Mouse (Mus musculus) induced T-regulatory cell, adult 2 months (primary cell): ENCODE measurements around the gene Hells.
A peak's percentile ranks its signal among the peaks of the same experiment; 100 is the strongest.

Experiments
- DNase-seq: peaks from one replicate; pipeline ENCODE4 v3.0.0-alpha.2; 2012; ENCODE audit warnings: low read depth

Gene Hells

GRCm38 (mm10) chr19:38930788-38931565 is at the start of gene Hells:
Gene Hells, plus strand, starts transcription at chr19:38930915.
- peak; percentile 96 for DNase-seq

DNA sequence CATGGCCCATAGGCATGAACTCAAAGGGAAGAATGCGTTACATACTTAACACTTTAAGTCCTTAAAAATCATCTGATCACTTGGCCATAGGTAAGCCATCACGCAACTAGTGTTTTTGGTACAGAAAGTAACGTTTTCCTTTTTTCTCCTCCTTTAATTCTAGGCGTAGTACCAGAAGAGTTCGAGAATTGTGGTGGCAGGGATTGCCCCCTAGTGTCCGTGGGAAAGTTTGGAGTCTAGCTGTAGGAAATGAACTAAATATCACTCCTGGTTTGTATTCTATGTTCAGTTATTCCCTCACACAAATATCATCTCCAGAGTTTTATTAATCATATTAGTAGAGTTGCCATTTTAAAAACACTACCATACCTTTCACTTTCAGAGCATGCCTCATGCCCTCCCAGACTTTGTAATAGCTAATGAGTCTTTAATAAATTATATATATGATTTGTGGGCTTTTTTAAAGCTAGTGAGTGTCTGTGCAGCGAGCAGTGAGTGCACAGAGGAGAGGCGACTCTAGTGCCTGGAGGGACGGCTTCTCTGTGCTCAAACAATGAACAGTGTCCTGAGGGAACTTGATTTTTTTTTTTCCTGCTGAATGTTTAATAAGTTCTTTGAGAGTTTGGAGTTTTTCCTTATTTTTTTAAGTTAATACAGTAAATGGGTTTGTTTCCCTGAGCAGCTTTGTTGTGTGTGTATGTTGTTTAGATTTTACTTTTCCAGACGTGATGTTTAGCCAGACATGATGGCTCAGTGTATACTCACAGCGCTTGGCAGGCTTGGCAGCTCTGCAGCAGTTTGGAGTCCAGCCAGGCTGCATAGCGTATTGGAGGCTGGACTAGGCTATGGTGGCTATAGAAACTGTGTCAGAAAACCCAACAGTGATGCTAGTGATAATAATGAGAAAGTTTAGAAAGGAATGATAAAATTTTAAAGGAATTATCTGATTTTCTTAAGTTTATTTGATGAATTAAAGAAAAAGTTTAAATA is 29.3 kb upstream of the Hells start:
- DNase-seq = no peak

DNA sequence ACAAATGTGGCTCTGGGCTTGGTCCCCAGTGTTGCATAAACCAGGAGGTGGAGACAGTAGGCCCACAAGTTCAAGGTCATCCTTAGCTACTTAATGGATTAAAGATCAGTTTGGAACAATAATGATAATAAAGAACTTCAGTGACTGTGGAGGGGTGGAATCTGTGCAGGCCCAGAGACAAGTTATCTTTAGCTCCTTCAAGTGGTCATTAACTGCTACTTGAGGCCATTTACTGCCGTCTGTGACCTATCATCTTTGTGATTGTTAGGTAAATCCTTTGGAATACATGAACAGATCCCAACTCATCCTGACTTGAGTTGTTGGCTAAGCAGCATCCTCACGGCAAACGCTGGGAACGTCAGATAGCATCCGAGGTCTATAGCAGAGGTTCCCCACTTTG is 28.2 kb upstream of the Hells start:
- no peak for DNase-seq

DNA sequence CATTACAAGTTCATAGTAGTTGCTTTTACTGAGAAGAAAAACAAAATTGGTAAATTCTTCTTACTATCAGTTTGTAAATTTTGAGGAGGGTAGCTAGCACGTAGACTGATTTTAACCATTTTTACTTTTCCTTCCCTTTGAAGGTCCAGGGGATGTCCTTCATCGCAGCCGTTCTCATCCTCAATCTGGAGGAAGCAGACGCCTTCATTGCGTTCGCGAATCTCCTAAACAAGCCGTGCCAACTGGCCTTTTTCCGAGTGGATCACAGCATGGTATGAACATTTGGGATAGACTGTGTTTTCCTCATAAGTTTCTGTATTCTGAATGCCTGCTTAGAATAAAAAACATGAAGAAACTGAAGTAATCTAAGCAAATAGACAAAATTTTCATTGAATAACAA is 16.9 kb upstream of the Hells start:
- no peak for DNase-seq

GRCm38 (mm10) chr19:38914926-38915325 is 15.8 kb upstream of the Hells start:
- DNase-seq = no peak

GRCm38 (mm10) chr19:38915677-38916076 is 15.0 kb upstream of the Hells start:
- peak; percentile 54 for DNase-seq

GRCm38 (mm10) chr19:38928481-38929158 is 2.1 kb upstream of the Hells start:
- DNase-seq = no peak

DNA sequence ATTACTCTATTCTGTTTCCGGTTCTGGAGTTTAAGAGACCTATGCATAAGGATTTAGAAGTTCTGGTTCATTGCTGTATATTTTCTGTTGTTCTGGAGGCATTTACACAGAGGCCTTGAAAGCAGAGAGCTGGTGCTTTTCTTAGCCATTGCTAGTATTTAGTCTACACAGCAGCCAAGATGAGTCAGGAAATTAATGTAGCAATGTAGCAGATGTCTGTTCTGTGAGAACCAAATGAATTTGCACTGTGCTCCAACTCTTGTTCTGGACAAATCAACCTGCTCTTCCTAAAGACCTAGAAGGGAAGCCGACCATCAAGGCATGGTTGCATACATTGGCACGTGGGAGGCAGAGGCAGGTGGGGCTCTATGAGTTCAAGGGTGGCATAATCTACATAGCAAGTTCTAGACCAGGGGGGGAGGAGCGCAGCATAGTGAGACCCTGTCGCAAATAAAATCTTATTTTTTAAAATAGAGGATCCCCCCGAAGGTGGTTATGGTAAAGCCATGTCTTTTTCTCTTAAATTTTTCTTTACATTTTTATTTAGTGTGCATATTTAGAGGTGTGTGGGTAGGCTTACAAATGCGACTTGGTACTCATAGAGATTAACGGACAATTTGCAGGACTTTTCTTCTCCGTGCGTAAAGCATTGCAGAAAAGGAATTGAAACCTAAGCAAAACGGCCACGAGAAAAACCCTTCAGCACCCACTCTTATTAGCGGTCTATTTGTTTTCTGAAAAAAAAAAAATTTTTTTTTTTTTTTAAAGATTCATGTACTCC is 1.1 kb upstream of the Hells start:
- peak; percentile 13 for DNase-seq

DNA sequence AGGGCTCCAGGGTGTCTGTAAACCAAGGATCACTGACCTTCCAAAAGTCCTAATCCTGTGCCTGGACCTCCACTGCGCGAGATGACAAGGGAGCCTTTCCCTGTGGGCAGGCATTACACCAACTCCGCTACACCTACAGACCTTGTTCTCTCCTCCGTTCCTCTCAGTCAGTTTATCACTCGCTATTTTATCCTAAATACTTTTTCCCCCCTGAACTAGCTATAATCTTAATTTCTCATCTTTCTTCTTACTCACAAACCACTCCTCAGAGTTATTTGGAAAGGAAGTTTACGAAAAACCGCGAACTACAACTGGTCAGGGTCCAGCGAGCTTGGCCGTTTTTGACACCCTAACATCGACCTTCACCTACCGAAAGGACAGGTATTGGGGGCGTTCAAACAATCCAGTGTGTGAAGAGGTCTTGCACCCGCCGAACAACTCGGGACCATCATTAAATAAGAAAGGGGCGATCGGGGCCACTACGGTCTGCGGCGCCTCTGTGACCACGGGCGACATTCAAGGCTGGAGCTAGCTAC is 395 bp upstream of the Hells start:
- no peak for DNase-seq

GRCm38 (mm10) chr19:38931566-38931890 is 813 bp downstream of the Hells start:
- DNase-seq = no peak

GRCm38 (mm10) chr19:38944590-38945307 is 14.0 kb downstream of the Hells start:
- peak; percentile 41 for DNase-seq

- no peak for DNase-seq
These were observed 40.0 kb downstream of the Hells start for GRCm38 (mm10) chr19:38970741-38971140.

- DNase-seq = no peak
These were observed 41.9 kb downstream of the Hells start for GRCm38 (mm10) chr19:38972581-38972980.

GRCm38 (mm10) chr19:38973666-38974065 is 43.0 kb downstream of the Hells start:
- DNase-seq = no peak

- no peak for DNase-seq
These were observed 45.6 kb downstream of the Hells start for GRCm38 (mm10) chr19:38976269-38976668.

DNA sequence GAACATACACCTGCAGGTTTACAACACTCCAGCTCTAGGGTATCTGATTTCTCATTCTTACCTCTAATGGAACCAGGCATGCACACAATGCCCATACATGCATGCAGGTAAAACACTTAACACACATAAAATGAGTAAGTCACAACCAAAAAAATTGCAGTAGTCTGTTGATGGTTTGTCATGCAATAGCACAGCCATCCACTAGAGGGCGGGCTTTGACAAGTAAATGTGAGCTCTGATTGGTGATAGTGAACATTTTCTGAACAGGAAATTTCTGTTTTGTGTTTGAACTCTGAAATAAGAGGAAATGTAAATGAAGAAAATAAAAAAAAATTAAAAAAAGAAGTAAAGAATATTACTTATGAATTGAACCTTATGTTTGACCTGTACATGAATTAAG is 51.3 kb downstream of the Hells start:
- DNase-seq = peak; percentile 79

DNA sequence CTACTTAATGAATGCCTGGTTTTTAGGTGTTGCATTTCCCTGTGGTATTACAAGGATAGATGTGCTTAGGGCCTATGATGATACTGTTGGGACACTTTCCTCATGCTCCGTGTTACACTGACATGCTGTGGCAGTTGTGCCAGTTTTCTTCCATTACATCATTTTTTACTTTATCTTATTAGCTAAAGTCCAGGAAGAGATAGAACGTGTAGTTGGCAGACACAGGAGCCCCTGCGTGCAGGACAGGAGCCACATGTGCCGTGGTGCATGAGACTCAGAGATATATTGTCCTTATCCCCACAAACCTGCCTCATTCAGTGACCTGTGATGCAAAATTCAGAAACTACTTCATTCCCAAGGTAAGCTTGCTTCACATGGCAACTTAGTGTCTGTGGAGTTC is 67.5 kb downstream of the Hells start:
- no peak for DNase-seq

DNA sequence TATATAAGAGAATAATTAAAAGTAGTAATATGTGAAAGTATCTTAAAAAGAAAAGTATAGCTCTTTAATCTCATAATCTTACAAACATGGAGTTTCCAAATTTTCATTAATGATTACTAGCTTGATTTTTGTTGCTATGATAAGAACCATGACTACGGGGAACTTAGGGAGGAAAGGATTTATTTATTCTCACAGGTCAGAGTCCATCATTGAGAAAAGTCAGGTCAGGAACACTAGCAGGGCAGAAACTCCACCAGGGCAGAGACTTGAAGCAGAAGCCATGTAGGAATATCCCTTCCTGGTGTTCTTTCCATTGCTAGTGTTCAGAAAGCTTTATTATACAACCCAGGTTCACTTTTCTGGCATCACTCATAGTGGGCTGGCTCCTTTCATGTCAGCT is 68.0 kb downstream of the Hells start:
- no peak for DNase-seq

DNA sequence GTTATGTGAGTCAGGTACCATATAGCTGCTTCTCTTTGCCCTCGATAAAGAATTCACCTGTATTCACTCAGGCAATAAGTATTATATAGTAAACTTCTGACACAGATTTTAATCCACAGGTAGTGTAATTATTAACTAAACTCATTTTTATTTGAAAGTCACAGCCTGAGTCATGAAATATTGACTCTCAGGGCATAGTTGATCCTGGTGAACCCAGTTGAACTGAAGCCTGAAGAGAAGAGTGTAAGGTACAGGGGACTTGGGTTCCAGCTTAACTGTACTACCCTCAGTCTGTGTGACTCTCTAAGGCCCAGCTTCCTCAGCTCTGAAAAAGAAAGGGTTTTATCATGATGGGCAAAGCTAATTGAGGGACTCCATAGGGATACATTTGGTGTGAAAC is 74.4 kb downstream of the Hells start:
- DNase-seq = no peak

DNA sequence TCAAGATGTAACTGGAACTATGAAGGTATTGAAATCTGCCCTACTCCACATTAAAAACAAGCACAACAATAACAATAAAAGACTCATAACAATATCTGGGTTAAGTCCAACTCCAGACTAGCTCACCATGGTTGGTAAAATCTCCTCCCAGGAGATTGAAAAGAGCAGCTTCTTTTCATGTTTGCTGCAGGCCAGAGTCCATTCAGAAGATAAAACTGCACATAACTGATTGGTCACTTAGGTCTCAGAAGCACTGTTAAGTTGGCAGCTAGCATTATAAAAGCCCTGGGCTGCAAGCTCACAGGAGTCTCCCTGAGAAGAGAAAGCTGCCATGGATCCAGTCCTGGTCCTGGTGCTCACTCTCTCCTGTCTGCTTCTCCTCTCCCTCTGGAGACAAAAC is 76.0 kb downstream of the Hells start, which contains the start of gene Cyp2c55:
Cyp2c55 (plus strand) TSS at position 305 of the 400 bp plus-strand sequence.
- no peak for DNase-seq
